Mouse (Mus musculus) heart, postnatal 0 days (tissue): ENCODE measurements around the gene Nkain4.

Experiments
- CTCF ChIP-seq: IDR thresholded peaks from 2 replicates; pipeline ENCODE4 v1.5.1; 2016; ENCODE audit warnings: antibody characterized with exemption, control low read depth, low read depth
- EP300 ChIP-seq: IDR thresholded peaks from 2 replicates; pipeline ENCODE4 v1.6.1; 2016; ENCODE audit warnings: antibody characterized with exemption, low read depth

DNA sequence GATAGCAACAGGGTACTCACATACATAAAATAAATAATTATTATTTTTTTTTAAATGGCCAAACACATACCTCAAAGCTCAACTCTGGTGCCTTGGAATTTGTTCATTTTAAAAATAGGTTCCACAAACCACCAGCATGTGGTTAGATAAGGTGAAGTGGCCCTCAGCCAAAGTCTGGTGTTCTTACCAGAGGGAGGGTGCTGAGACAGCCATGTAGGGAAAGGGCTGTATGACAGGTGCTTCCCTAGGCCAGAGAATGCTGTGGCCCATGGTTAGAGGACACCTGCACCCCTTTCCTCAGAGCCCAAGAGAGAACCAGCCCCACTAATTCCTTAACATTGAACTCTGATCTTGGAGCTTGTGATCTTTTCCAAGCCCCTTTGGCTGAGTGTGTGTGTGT lies 14.3 kb downstream of the Nkain4 start:
- TF ChIP-seq CTCF: no peak
- no peak for TF ChIP-seq EP300
